Mouse (Mus musculus) MEL-GATA-1-ER (cell line): Measurements from ENCODE around the gene Tead1.

Source experiments
- DNase-seq: peaks from one replicate; pipeline ENCODE4 v3.0.0-alpha.2; 2012; ENCODE audit warnings: low read depth; ENCODE audit errors: extremely low read depth

The Tead1 gene

DNA sequence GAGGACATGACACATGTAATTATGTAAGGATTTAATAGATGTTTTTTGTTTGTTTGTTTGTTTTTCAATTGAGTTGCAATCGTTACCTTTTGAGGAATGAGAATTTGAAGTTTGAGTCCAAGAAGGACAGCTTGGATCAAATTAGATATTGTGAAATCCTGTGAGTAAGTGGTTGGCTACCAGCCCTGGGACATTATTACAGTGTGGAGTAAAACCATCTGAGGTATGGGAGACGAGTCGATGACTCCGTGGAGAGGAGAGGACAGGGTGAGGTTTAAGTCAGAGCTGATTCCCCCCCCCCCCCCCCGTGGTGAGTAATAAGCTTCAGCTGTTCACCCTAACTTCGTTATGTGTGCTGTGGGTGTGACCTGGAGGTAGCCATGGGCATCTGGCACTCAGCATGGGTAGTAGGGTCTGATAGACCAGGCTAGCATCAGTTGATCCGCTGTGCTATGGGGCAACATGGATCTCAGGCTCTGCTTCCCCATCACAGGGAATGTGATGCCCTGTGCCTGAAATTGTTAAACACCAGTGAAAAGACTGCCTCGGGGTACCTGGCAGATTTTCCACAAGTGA lies 134.7 kb downstream of the Tead1 start:
- DNase-seq: no peak

GRCm38 (mm10) chr7:112816016-112816415 lies 136.9 kb downstream of the Tead1 start:
- DNase-seq: no peak

DNA sequence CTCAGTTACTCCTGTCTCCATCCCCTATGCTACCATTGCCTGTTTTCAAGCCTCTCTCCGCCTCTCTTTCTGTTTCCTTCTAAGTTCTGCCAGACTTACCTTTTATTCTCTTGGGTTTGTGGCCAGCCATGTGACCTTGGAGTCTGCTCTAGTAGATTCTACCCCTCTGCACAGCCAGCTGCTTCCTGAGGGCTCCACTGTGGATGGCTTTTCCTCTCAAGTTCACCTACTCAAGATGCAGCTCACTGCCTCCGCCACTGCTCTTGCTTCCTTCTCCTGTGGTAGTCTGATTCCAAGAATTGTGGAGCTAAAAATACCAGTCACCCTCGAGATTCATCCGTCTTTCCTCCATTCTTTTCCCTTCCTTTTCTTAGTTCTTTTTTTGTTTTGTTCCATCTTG lies 140.7 kb downstream of the Tead1 start:
- no peak for DNase-seq

DNA sequence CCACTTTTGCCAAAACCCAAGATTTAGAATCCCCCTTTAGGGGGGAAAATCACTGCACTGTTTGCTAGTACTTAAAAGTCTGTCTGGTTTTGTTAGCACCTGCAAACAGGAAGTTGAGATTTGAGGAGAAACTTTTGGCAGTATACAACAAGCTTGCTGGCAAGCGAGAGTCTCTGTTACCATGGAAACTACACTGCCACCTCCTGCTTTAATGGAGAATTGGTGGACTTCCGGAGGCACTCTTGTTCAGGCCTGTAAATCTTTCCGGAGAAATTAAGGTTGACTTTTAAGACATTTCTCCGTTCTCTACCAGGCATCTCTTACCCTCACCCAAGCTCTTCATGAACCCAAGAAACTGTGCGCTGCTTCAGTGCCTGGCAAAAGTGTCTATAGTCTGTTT lies 143.8 kb downstream of the Tead1 start:
- no peak for DNase-seq

DNA sequence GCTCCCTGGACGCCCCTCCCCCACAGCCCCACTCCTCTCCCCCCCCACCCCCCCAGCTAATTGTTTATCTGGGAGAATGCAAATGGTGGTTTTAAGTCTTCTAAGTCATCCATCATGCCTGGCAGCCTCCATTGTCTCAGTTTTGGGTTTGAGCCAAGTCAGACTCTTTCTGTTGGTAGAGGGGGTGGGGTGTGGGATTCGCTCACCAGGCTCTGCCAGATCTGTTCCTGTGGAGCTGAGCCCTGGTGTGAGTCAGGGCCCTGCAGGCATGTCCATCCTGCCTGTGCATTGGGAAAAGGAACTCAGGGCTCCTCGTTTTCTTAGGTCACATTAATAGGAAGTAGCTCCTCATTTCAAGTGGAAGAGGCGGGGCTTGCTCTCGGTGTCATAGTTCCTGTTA lies 144.5 kb downstream of the Tead1 start:
- no peak for DNase-seq

GRCm38 (mm10) chr7:112825339-112825781 lies 146.2 kb downstream of the Tead1 start:
- no peak for DNase-seq

- DNase-seq: no peak
Observed at GRCm38 (mm10) chr7:112826114-112826911, 147.2 kb downstream of the Tead1 start.

GRCm38 (mm10) chr7:112828016-112828695 lies 149.0 kb downstream of the Tead1 start:
- DNase-seq: no peak

- DNase-seq: no peak
Observed at GRCm38 (mm10) chr7:112828696-112829022, 149.5 kb downstream of the Tead1 start.

DNA sequence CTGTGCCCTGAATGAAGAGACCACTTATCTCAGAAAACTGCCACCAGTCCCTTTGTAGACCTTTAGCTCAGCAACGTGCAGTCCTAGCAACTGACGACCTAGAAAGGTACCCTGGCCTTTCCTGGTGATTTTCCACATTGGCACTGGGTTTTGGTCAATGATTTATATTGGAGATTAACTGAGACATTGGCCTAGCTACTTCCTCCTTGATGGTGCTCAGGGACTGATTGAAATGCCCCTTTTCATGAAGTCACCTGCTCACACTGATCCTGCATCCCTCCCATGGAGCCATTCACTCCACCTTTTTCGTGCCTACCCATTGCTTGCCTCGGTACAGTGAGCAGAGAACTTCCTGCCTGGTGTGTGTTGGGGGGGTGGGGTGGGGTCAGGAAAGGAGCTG lies 151.8 kb downstream of the Tead1 start:
- DNase-seq: no peak

DNA sequence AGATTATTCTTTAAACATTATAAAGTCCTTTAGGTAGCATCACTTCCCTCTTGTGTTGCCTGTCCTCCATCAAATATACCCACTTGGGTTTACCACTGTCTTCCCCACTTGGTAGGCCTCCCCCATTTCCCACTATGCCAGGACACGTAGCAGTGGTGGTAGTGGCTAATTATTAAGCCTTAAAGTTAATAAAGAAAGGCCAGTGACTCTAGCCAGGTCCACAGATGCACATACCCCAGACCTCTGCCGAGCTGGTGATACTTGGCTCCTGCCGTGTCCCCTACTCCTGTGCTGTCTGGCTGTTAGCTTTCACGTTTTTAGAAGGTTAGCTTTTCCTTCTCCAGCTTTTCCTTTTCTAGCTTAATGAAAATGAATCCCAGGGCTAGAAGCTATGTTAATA lies 152.3 kb downstream of the Tead1 start:
- no peak for DNase-seq

DNA sequence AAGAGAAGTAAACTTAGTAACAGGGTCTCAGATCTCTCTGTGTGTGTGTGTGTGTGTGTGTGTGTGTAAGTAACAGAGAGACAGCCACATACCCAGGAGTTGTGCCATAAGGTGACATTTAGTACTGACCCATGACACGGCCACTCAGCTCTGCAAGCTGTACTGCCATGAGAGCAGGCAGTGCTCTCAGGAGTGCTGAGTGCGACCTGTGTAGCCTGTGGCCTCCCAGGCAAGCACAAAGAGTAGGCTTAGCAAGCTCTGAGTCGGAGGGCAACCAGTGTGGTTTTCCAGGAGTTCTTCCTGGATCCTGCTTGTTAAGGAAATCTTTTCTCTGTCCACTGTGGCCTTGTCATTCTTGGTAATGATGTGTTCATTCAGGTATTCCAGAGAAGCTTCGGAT lies 154.0 kb downstream of the Tead1 start:
- DNase-seq: no peak

- DNase-seq: no peak
Observed at GRCm38 (mm10) chr7:112836076-112836475, 157.0 kb downstream of the Tead1 start.

DNA sequence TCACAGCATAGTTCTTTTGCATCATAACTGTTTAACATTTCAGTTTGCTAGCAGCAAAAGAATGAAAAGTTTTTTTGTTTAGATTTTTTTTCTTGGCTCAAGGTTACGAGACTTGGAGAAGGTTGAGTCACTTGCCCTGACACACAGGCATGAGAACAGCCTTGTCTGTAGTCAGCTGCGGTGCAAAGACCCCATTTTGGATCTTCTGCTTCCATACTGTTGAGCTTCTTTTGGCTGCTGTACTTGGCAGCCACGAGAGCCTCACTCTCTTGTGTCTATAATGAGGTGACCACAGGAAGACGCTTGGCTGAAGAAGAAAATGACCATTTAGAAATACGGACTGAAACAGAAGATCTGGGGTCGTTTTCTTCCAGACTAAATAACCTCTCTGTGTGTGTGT lies 159.0 kb downstream of the Tead1 start:
- DNase-seq: no peak

DNA sequence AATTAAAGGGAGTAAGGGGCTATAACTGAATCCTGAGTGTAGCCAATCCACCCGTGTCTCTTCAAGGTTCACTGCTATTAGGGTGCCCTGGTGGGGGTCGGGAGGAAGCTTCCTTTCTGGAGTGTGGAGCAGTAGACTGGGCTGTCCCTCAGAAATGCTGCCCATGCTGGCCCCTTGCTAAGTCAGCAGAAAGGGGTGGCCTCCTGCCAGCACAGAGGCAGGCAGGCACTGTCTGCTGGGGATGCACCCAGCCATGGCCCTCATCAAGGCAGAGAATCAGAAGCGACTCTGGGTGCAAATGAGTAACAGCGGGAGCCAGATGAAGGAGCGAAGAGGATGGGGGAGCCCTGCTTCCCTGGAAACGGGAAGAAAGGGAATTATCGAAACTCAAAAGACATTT lies 161.2 kb downstream of the Tead1 start:
- no peak for DNase-seq

GRCm38 (mm10) chr7:112840890-112841289 lies 161.8 kb downstream of the Tead1 start:
- DNase-seq: no peak

DNA sequence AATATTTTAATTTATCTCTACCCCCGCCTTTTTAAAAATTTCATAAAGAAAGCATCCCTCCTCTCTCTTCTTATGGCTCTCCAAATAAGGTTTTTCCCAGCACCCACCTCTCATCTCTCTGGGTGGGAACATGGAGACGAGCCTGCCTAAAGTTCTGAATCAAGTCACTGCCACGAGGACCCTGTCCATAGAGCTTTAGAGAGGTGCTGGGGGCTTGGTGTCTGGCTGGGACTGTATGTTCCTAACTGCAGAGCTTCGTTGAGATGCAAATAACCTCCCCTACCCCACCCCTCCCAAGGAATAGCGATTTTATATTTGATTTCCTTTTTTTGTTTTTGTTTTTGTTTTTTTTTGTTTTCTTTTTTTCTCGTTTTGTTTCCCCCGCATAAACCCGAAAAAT lies 162.4 kb downstream of the Tead1 start:
- DNase-seq: no peak

DNA sequence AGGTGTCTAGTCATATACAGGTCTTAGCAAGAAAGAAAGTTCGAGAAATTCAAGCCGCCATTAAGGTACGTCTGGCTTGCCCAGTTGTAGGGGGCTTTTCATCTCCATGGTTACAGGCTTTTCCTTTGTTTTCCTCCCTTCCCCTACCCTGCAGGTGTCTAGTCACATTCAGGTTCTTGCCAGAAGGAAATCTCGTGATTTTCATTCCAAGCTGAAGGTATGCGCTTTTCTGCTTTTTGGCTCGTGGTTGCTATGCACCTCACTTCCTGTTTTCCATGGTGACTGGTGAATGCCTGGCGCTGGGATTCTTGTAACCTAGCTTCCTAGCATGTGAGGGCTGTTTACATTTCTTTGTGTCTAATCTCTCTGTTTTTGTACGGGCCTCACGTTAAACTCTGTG lies 162.8 kb downstream of the Tead1 start:
- DNase-seq: no peak

DNA sequence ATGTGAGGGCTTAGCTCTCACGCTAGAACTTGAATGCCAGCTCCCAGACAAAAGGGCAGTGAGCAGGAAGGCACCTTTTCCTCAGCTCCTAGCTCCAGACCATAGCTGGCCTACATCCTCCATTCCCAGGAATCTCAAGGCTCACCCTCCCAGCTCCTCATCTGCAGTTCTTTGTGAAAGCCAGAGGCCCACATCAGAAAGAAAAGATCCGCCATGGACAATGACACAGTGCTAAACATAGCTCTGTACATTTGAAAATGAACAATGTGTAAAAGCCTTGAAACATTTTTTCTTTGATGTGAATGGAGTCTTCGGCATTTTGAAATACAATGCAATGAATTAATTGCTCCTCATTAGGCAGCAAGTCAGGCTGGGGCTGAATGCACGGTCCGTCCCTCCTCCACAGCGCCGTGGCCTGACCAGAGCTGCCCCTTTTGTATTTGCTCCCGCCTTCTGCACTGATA lies 172.2 kb downstream of the Tead1 start:
- DNase-seq: no peak

DNA sequence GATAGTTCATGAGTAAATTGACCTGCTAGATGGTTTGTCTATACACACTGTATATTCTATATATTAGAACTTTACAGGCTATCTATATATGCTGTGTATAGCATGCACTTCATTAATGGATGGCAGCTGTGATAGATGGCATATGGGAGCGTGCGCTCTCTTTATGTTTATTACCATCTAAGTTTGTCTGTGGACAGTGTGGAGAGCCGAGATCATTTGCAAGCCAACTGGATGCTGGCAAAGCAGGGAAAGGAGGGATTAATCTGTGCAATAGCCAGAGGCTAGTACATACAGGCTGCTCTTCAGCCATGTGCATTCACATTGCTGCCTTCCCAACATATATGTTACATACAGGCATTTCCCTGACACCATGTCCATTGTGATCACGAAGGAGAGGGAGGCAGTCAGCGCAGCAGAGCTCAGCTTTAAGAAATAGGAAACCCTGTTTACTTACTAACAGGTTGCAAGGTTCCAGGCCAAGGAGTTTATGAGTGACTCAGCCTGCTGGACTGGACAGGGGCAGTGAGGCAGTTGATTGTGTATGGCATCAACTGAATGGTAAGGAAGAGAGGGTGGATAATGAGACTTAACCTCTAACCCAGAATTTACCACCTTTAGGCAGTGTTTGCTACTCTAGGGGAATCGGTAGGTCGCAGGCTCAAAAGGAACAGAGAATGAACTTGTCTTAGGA lies 173.2 kb downstream of the Tead1 start:
- DNase-seq: no peak

GRCm38 (mm10) chr7:112853857-112854256 lies 174.7 kb downstream of the Tead1 start:
- DNase-seq: no peak

DNA sequence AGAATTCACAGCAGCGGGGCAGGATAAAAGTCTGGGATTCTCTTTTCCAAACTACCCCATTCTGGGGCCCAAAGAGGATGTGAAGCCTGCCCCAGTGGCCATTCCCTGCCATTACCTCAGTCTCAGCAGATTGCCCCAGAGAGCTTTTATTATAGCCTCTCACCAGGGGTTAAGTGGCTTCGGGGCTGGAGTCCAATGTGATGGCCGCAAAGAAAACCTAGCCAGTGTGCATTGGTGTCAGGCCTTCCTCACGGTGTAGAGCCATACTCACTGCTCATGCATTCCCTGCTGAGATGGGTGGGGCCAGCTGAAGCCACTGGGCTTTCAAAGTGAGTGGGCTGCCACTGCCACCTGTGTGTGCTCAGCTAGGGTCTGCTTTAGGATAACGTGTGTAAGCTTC lies 175.4 kb downstream of the Tead1 start:
- no peak for DNase-seq
